Mouse (Mus musculus) forebrain, embryonic 16.5 days (tissue): ENCODE results near the gene Gm45785. TPM values are rescaled to one million over a fixed set of nuclear protein-coding genes. Genes with fewer than 3 reads are reported as not detected.
A peak's percentile ranks its signal among the peaks of the same experiment; 100 is the strongest.

Experiments
- ATAC-seq: fragments of 200-750 bp; cut with Nextera tagmentation; 2 replicates; pipeline ENCODE4 v1.8.0; 2017; ENCODE audit warnings: mild to moderate bottlenecking, moderate library complexity
- H3K27ac ChIP-seq: fragments of 300-500 bp; sonication (generic); 2 replicates; pipeline ENCODE4 v1.5.1; 2014; ENCODE audit warnings: low read length, control low read depth
- H3K27me3 ChIP-seq: fragments of 300-500 bp; sonication (generic); replicated peaks from 2 replicates; pipeline ENCODE4 v1.6.1; 2014; ENCODE audit warnings: low read length; ENCODE audit not compliant: control insufficient read depth, insufficient read depth
- H3K36me3 ChIP-seq: fragments of 300-500 bp; sonication (generic); 2 replicates; pipeline ENCODE4 v1.6.1; 2014; ENCODE audit not compliant: control insufficient read depth, insufficient read depth
- H3K4me1 ChIP-seq: fragments of 300-500 bp; sonication (generic); replicated peaks from 2 replicates; pipeline ENCODE4 v1.6.1; 2014; ENCODE audit warnings: low read length; ENCODE audit not compliant: control insufficient read depth, insufficient read depth
- H3K4me2 ChIP-seq: fragments of 300-500 bp; sonication (generic); 2 replicates; pipeline ENCODE4 v1.6.1; 2014; ENCODE audit warnings: mild to moderate bottlenecking, low read length, control low read depth
- H3K4me3 ChIP-seq: fragments of 300-500 bp; sonication (generic); replicated peaks from 2 replicates; pipeline ENCODE4 v1.5.1; 2014; ENCODE audit warnings: mild to moderate bottlenecking, low read length, control low read depth
- H3K9ac ChIP-seq: fragments of 300-500 bp; sonication (generic); replicated peaks from 2 replicates; pipeline ENCODE4 v1.6.1; 2014; ENCODE audit warnings: low read depth, low read length, control low read depth
- H3K9me3 ChIP-seq: fragments of 300-500 bp; sonication (generic); 2 replicates; pipeline ENCODE4 v1.6.1; 2016; ENCODE audit warnings: low read length; ENCODE audit not compliant: control insufficient read depth
- WGBS: fragments of 180-500 bp; shearing (Covaris S2); extraction: QIAGEN DNeasy Blood & Tissue Kit; methylation state at CpG from one replicate; pipeline ENCODE4 v1.1.7; 2014; 5-methylcytosine and 5-hydroxymethylcytosine counted together
- polyA plus RNA-seq: library from polyadenylated mRNA; unstranded; fragments of >200 nt; fragmentation: Nextera tagmentation; extraction: Ambion mirVana; gene quantifications from 2 replicates; pipeline ENCODE4 v1.2.1, GENCODE M21; 2015

The Gm45785 gene
- polyA plus RNA-seq, result not detected in 2 replicates

- Histone ChIP-seq H3K4me2 (peak within 1 kb of the TSS; percentile 95), H3K27me3 (no peaks in the 10 kb centered on the region), H3K4me3 (peak within 1 kb of the TSS; percentile 87), H3K9me3 (no peaks in the 10 kb centered on the region), H3K36me3 (peaks cover 27% of the 10 kb centered on the region), H3K9ac (peak within 1 kb of the TSS; percentile 88), H3K27ac (peak within 1 kb of the TSS; percentile 93), H3K4me1 (peaks cover 31% of the 10 kb centered on the region)
- WGBS, result 1% methylated on average over 51 of the region's 51 CpGs
- peak; percentile 77 for ATAC-seq
Measured at GRCm38 (mm10) chr7:140855860-140856784, at the start of gene Gm45785. Gm45785 (minus strand) TSS chr7:140856331.

GRCm38 (mm10) chr7:140905642-140906081 is 49.5 kb upstream of the Gm45785 start:
- H3K4me1 ChIP-seq, result peaks cover 10% of the 10 kb centered on the region
- ATAC-seq, result no peak
- no peak overlapping the region for H3K9ac ChIP-seq
- no peak overlapping the region for H3K4me3 ChIP-seq
- no peak overlapping the region for H3K27ac ChIP-seq
- no peak overlapping the region for H3K4me2 ChIP-seq
- no peaks in the 10 kb centered on the region for H3K36me3 ChIP-seq
- 90% methylated on average over 2 of the region's 2 CpGs for WGBS
- no peaks in the 10 kb centered on the region for H3K9me3 ChIP-seq
- H3K27me3 ChIP-seq, result no peaks in the 10 kb centered on the region

- Histone ChIP-seq H3K9ac (no peak overlapping the region), H3K9me3 (no peaks in the 10 kb centered on the region), H3K4me2 (no peak overlapping the region), H3K36me3 (no peaks in the 10 kb centered on the region), H3K4me3 (no peak overlapping the region), H3K27ac (no peak overlapping the region), H3K27me3 (no peaks in the 10 kb centered on the region), H3K4me1 (0 out of 2 replicates have a peak, but pooled peaks cover 4% of the 10 kb centered on the region)
- WGBS, result 24% methylated on average over 13 of the region's 13 CpGs
- 0 out of 2 replicates have a peak, but pooled peaks have one; percentile 28 for ATAC-seq
Measured at GRCm38 (mm10) chr7:140903212-140903611, 47.1 kb upstream of the Gm45785 start.

GRCm38 (mm10) chr7:140902036-140902875 is 46.1 kb upstream of the Gm45785 start:
- WGBS, result 75% methylated on average over 15 of the region's 15 CpGs
- H3K4me3 ChIP-seq, result no peak overlapping the region
- H3K9me3 ChIP-seq, result no peaks in the 10 kb centered on the region
- H3K27ac ChIP-seq, result no peak overlapping the region
- peaks cover 6% of the 10 kb centered on the region; the same call in 1 of the 2 replicates for H3K36me3 ChIP-seq
- ATAC-seq, result no peak
- no peak overlapping the region for H3K9ac ChIP-seq
- no peaks in the 10 kb centered on the region for H3K27me3 ChIP-seq
- 0 out of 2 replicates have a peak, but pooled peaks cover 4% of the 10 kb centered on the region for H3K4me1 ChIP-seq
- H3K4me2 ChIP-seq, result no peak overlapping the region

DNA sequence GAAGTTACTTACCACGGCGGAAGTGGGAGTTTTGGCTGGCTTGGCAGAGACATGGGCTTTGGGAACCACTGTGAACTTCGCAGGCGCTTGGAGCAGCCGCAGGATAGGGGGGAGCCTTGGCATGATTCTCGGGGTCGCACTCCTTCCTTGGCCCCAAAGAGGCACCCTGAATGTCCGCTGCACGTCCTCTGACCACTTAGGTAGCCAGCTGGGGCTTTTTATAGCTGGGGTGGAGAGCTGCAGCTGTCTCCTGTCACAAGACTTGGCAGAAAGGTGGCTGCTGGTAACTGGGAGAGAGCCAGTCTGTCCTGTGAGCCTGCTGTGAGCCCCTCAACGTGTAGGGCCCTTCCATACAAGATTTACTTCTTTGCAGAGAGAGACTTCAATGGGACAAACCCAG is 44.1 kb upstream of the Gm45785 start, which contains the start of gene Cox8b:
Cox8b (minus strand) TSS at position 227 of the 400 bp plus-strand sequence.
- Histone ChIP-seq H3K27me3 (no peaks in the 10 kb centered on the region), H3K9me3 (no peaks in the 10 kb centered on the region), H3K9ac (no peak within 1 kb of the TSS), H3K4me3 (no peak within 1 kb of the TSS), H3K36me3 (peaks cover 9% of the 10 kb centered on the region; the same call in 1 of the 2 replicates), H3K4me2 (no peak within 1 kb of the TSS), H3K27ac (no peak within 1 kb of the TSS), H3K4me1 (0 out of 2 replicates have a peak, but pooled peaks cover 4% of the 10 kb centered on the region)
- WGBS, result 84% methylated on average over 10 of the region's 10 CpGs
- no peak for ATAC-seq

DNA sequence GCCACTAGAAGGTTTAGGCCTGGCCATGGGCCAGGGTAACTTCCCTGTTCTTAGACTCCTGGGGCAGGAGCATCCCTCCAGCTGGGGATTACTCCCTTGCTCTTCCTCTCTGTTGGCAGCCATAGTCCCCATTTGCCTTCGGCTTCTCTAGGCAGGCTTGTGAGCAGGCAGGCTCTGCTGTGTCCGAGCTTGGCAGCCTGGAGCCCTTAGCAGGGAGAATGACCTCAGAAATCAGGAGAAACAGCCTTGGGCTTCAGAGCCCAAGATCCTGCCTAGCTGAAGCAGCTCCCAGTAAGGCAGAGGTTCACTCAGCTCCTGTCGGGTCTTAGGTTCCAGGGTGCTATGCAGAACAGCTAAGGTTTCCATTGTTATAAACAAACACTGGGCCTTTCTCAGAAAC is 43.0 kb upstream of the Gm45785 start:
- ATAC-seq, result no peak
- H3K4me2 ChIP-seq, result no peak overlapping the region
- H3K4me1 ChIP-seq, result 0 out of 2 replicates have a peak, but pooled peaks cover 4% of the 10 kb centered on the region
- H3K27me3 ChIP-seq, result no peaks in the 10 kb centered on the region
- 91% methylated on average over 3 of the region's 3 CpGs for WGBS
- no peak overlapping the region for H3K27ac ChIP-seq
- no peaks in the 10 kb centered on the region for H3K9me3 ChIP-seq
- peaks cover 17% of the 10 kb centered on the region for H3K36me3 ChIP-seq
- no peak overlapping the region for H3K4me3 ChIP-seq
- no peak overlapping the region for H3K9ac ChIP-seq

DNA sequence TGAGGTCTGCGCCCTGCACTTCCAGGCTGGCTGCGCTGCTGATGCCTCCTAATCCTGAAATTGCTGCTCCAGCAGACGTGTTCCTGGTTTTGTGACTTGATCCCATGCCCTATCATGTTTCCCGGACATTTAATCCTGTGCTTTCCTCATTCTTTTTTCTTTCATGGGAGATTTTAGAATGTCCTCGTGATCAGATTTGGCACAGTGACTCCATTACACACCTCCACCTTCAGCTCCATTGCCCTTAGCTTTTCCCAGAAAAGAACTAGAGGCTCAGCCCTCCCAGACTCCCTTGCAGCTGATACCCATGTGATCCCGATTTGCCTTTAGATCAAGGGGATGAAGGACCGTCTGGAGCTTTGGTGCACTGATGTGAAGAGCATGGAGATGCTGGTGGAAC is 41.7 kb upstream of the Gm45785 start:
- Histone ChIP-seq H3K27ac (no peak overlapping the region), H3K36me3 (peaks cover 21% of the 10 kb centered on the region), H3K27me3 (no peaks in the 10 kb centered on the region), H3K4me1 (no peaks in the 10 kb centered on the region), H3K9me3 (no peaks in the 10 kb centered on the region), H3K9ac (no peak overlapping the region), H3K4me2 (no peak overlapping the region), H3K4me3 (no peak overlapping the region)
- 90% methylated on average over 7 of the region's 7 CpGs for WGBS
- no peak for ATAC-seq

DNA sequence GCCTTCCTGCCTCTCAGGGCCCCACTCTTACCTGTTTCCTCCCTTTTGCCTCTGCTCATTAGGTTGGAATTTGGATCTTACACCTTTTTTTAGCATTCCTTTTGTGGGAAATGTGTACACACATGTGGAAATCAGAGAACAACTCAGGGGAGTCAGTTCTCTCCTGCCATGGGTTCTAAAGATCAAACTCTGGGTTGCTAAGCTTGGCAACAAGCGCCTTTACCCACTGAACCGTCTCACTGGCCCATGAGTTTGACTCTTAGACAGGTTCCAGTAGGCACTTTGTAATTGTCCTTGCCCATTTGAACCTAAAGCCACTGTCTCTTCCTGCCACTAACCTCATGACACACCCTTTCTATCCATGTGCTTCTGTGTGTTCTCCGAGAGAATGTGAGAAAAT is 38.5 kb upstream of the Gm45785 start:
- Histone ChIP-seq H3K36me3 (peaks cover 29% of the 10 kb centered on the region), H3K27ac (no peak overlapping the region), H3K4me2 (no peak overlapping the region), H3K9ac (no peak overlapping the region), H3K4me3 (no peak overlapping the region), H3K4me1 (no peaks in the 10 kb centered on the region), H3K27me3 (no peaks in the 10 kb centered on the region), H3K9me3 (no peaks in the 10 kb centered on the region)
- no peak for ATAC-seq
- WGBS, result 93% methylated on average over 3 of the region's 3 CpGs

- H3K27ac ChIP-seq, result no peak overlapping the region
Measured at GRCm38 (mm10) chr7:140894031-140894430, 37.9 kb upstream of the Gm45785 start.

More at GRCm38 (mm10) chr7:140894031-140894430, 37.9 kb upstream of the Gm45785 start:
- no peaks in the 10 kb centered on the region for H3K9me3 ChIP-seq
- no peak overlapping the region for H3K4me3 ChIP-seq
- 81% methylated on average over 7 of the region's 7 CpGs for WGBS
- ATAC-seq, result no peak
- no peaks in the 10 kb centered on the region for H3K27me3 ChIP-seq
- H3K9ac ChIP-seq, result no peak overlapping the region
- H3K4me1 ChIP-seq, result no peaks in the 10 kb centered on the region
- H3K36me3 ChIP-seq, result peaks cover 34% of the 10 kb centered on the region
- no peak overlapping the region for H3K4me2 ChIP-seq
